Comparison of ENCODE assay signal across 12 mouse cellular contexts in genomic region chrX:11491235-11491634, GRCm38 (mm10).
DNase-seq lines count a peak whose midpoint lies in the region; ATAC-seq and TF ChIP-seq lines count a peak whose summit lies in the region.
"Had no signal": no experiment of that assay in that cellular context is flagged by ENCODE, and none has a peak within 500 bp of the region (broad histone marks: within the 10 kb centered on the region; RNA-seq: fewer than 3 reads in every experiment).

No protein-coding gene starts in this region.

- H3K4me3 ChIP-seq in heart, embryonic 15.5 days: no peak overlapping the region
- no peak overlapping the region for H3K4me3 ChIP-seq in heart, adult 2 months
- H3K4me3 ChIP-seq in midbrain, embryonic 10.5 days: no peak overlapping the region
- no peak overlapping the region for H3K4me3 ChIP-seq in midbrain, postnatal 0 days (ENCODE audit: low read depth, low read length)
- H3K4me3 ChIP-seq in embryonic fibroblast, embryonic 13.5 days (ENCODE audit: insufficient read depth, low read length): no peak overlapping the region
- no peak overlapping the region for H3K4me3 ChIP-seq in neural tube, embryonic 13.5 days
- H3K4me3 ChIP-seq: intestine, embryonic 15.5 days; liver, embryonic 13.5 days had no signal

- no peak overlapping the region for H3K4me2 ChIP-seq in heart, embryonic 15.5 days
- H3K4me2 ChIP-seq in midbrain, postnatal 0 days (ENCODE audit: low read depth, low read length, poor library complexity, severe bottlenecking): no peak overlapping the region
- H3K4me2 ChIP-seq in neural tube, embryonic 13.5 days: no peak overlapping the region
- H3K4me2 ChIP-seq: liver, embryonic 13.5 days had no signal

- no peaks in the 10 kb centered on the region for H3K9me3 ChIP-seq in heart, embryonic 15.5 days (replicated peaks)
- no peaks in the 10 kb centered on the region for H3K9me3 ChIP-seq in midbrain, embryonic 10.5 days (replicated peaks)
- H3K9me3 ChIP-seq in midbrain, postnatal 0 days (ENCODE audit: low read length): no peaks in the 10 kb centered on the region
- H3K9me3 ChIP-seq in neural tube, embryonic 13.5 days: no peaks in the 10 kb centered on the region
- H3K9me3 ChIP-seq: intestine, embryonic 15.5 days; liver, embryonic 13.5 days had no signal

- H3K36me3 ChIP-seq in heart, embryonic 15.5 days: no peaks in the 10 kb centered on the region
- no peaks in the 10 kb centered on the region for H3K36me3 ChIP-seq in heart, adult 2 months (ENCODE audit: control insufficient read depth, insufficient read depth, low read length)
- no peaks in the 10 kb centered on the region for H3K36me3 ChIP-seq in midbrain, embryonic 10.5 days
- no peaks in the 10 kb centered on the region for H3K36me3 ChIP-seq in midbrain, postnatal 0 days (ENCODE audit: insufficient read depth, low read length)
- no peaks in the 10 kb centered on the region for H3K36me3 ChIP-seq in neural tube, embryonic 13.5 days
- H3K36me3 ChIP-seq: intestine, embryonic 15.5 days; liver, embryonic 13.5 days had no signal

- DNase-seq in heart, adult 2 months: no peak
- DNase-seq in midbrain, embryonic 10.5 days (ENCODE audit: low spot score): peak; percentile 12
- DNase-seq in midbrain, postnatal 0 days (ENCODE audit: low spot score): no peak
- DNase-seq in adrenal gland, postnatal 36 days: no peak
- no peak for DNase-seq in urinary bladder, postnatal 10 days (ENCODE audit: low spot score)
- DNase-seq: cerebellum, adult 2 months; liver, embryonic 13.5 days; thymus, adult 18-20 months had no signal

- TF ChIP-seq EP300 in heart, adult 2 months (IDR thresholded peaks at IDR 0.05; ENCODE audit: insufficient read depth, low read depth, low read length): no peak

- H3K27me3 ChIP-seq in heart, embryonic 15.5 days: peaks cover 9% of the 10 kb centered on the region; the same call in 1 of the 2 replicates
- H3K27me3 ChIP-seq in heart, adult 2 months (ENCODE audit: control insufficient read depth, insufficient read depth, low read length): no peaks in the 10 kb centered on the region
- peaks cover 99% of the 10 kb centered on the region for H3K27me3 ChIP-seq in midbrain, embryonic 10.5 days (ENCODE audit: low read depth, poor library complexity, severe bottlenecking)
- no peaks in the 10 kb centered on the region for H3K27me3 ChIP-seq in midbrain, postnatal 0 days (ENCODE audit: insufficient read depth, low read length)
- 0 out of 2 replicates have a peak, but pooled peaks cover 9% of the 10 kb centered on the region for H3K27me3 ChIP-seq in neural tube, embryonic 13.5 days

- H3K79me2 ChIP-seq in heart, adult 2 months (replicated peaks; ENCODE audit: control insufficient read depth, insufficient read depth, low read length): no peaks in the 10 kb centered on the region

- ATAC-seq in heart, embryonic 15.5 days (replicated peaks; ENCODE audit: insufficient number of reproducible peaks, insufficient read depth, low FRiP score, low read depth): peak; percentile 64; the same call in 1 of the 2 replicates
- ATAC-seq in midbrain, postnatal 0 days (ENCODE audit: low FRiP score): no peak
- peak; percentile 26; the same call in 1 of the 2 replicates for ATAC-seq in neural tube, embryonic 13.5 days (ENCODE audit: low read depth)
- ATAC-seq: intestine, embryonic 15.5 days had no signal

- no peak overlapping the region for H3K9ac ChIP-seq in heart, embryonic 15.5 days
- no peak overlapping the region for H3K9ac ChIP-seq in heart, adult 2 months (ENCODE audit: low read depth, low read length)
- H3K9ac ChIP-seq in midbrain, postnatal 0 days (replicated peaks; ENCODE audit: low read length, poor library complexity, severe bottlenecking): no peak overlapping the region
- no peak overlapping the region for H3K9ac ChIP-seq in neural tube, embryonic 13.5 days
- H3K9ac ChIP-seq: intestine, embryonic 15.5 days; liver, embryonic 13.5 days had no signal

- peaks cover 18% of the 10 kb centered on the region for H3K4me1 ChIP-seq in heart, embryonic 15.5 days (replicated peaks)
- H3K4me1 ChIP-seq in heart, adult 2 months (ENCODE audit: control insufficient read depth, insufficient read depth, low read length): no peaks in the 10 kb centered on the region; the same call in 1 of the 2 replicates
- peaks cover 74% of the 10 kb centered on the region for H3K4me1 ChIP-seq in midbrain, embryonic 10.5 days
- H3K4me1 ChIP-seq in midbrain, postnatal 0 days (ENCODE audit: insufficient read depth, low read length): no peaks in the 10 kb centered on the region
- H3K4me1 ChIP-seq in embryonic fibroblast, embryonic 13.5 days (ENCODE audit: control insufficient read depth, insufficient read depth, low read length): peaks cover 14% of the 10 kb centered on the region
- H3K4me1 ChIP-seq in neural tube, embryonic 13.5 days (replicated peaks): peaks cover 47% of the 10 kb centered on the region
- H3K4me1 ChIP-seq: intestine, embryonic 15.5 days; liver, embryonic 13.5 days had no signal

- H3K27ac ChIP-seq in heart, embryonic 15.5 days: no peak overlapping the region
- no peak overlapping the region for H3K27ac ChIP-seq in heart, adult 2 months
- peak overlapping the region; percentile 81 for H3K27ac ChIP-seq in midbrain, embryonic 10.5 days (replicated peaks)
- no peak overlapping the region for H3K27ac ChIP-seq in midbrain, postnatal 0 days (ENCODE audit: low read depth, low read length)
- peak overlapping the region; percentile 37; the same call in 1 of the 2 replicates for H3K27ac ChIP-seq in embryonic fibroblast, embryonic 13.5 days (ENCODE audit: insufficient read depth, low read length)
- H3K27ac ChIP-seq in neural tube, embryonic 13.5 days (replicated peaks): peak overlapping the region; percentile 65
- H3K27ac ChIP-seq: intestine, embryonic 15.5 days; liver, embryonic 13.5 days had no signal

- intact Hi-C loops in heart, adult 2 months (cut with DNase I): loop anchor here (5.0 kb wide), 1 partner anchor 74 kb away; no protein-coding TSS in a partner anchor

- TF ChIP-seq CTCF in heart, adult 2 months (IDR thresholded peaks at IDR 0.05): no peak
- no peak for TF ChIP-seq CTCF in midbrain, postnatal 0 days (IDR thresholded peaks at IDR 0.05)
- TF ChIP-seq CTCF in embryonic fibroblast, embryonic 13.5 days (IDR thresholded peaks at IDR 0.05; ENCODE audit: borderline replicate concordance, insufficient read depth, low read length): no peak

- 26% methylated on average over 5 of the region's 5 CpGs for WGBS in heart, embryonic 15.5 days
- 38% methylated on average over 5 of the region's 5 CpGs for WGBS in heart, adult 2 months
- WGBS in midbrain, embryonic 10.5 days: 21% methylated on average over 5 of the region's 5 CpGs
- 26% methylated on average over 5 of the region's 5 CpGs for whole genome bisulfite sequencing in midbrain, postnatal 0 days
- 17% methylated on average over 5 of the region's 5 CpGs for WGBS in neural tube, embryonic 13.5 days

- TF ChIP-seq POLR2A in heart, adult 2 months (IDR thresholded peaks at IDR 0.05; ENCODE audit: insufficient read depth, low read depth, low read length): no peak
- no peak for TF ChIP-seq POLR2A in embryonic fibroblast, embryonic 13.5 days (IDR thresholded peaks at IDR 0.05; ENCODE audit: low read depth, low read length)

Comparison
In these comparisons a context has a peak if more than half of its experiments do, and no peak if none do; other contexts are left out.
1. H3K27ac ChIP-seq: peak in midbrain, embryonic 10.5 days (single experiment), embryonic fibroblast, embryonic 13.5 days (single experiment) and neural tube, embryonic 13.5 days (single experiment); none in heart, embryonic 15.5 days (single experiment), heart, adult 2 months (single experiment) and midbrain, postnatal 0 days (single experiment).